Mouse (Mus musculus): ENCODE measurements at regions not wholly inside any gene's neighbourhood (a gene's known extent, or its start where the extent isn't known, plus 50 kb on each side); places are given as distances from the start of the nearest gene placed in this dataset.

GRCm38 (mm10) chr11:56285575-56286260 lies 244.9 kb upstream of the Nmur2 start:
- TF ChIP-seq CTCF (IDR thresholded peaks at IDR 0.05; ENCODE audit: control insufficient read depth, insufficient read depth, insufficient replicate concordance, low read depth, low read length) (no peak), POLR2A (IDR thresholded peaks at IDR 0.05; ENCODE audit: control insufficient read depth, low read depth, low read length) (no peak)

All from testis, adult 2 months (tissue).